Mouse (Mus musculus): ENCODE measurements at regions not wholly inside any gene's neighbourhood (a gene's known extent, or its start where the extent isn't known, plus 50 kb on each side); places are given as distances from the start of the nearest gene placed in this dataset.

- no peak for ATAC-seq
Observed at GRCm38 (mm10) chr9:118416475-118416874, 61.5 kb upstream of the Eomes start.

- no peak for ATAC-seq
Observed at GRCm38 (mm10) chr9:118424344-118424743, 53.7 kb upstream of the Eomes start.
